Mouse (Mus musculus): ENCODE data around the gene Mst1r. TPM values are rescaled to one million over a fixed set of nuclear protein-coding genes. Genes with fewer than 3 reads are reported as not detected.
A peak's percentile ranks its signal among the peaks of the same experiment; 100 is the strongest.

Mst1r gene
- polyA plus RNA-seq, 1 experiment: 0.23 TPM

GRCm38 (mm10) chr9:107949184-107949921, 42.7 kb downstream of the Mst1r start:
- Histone ChIP-seq H3K4me3 (replicated peaks) (peak overlapping the region; percentile 5), H3K9me3 (no peaks in the 10 kb centered on the region), H3K27me3 (replicated peaks) (peaks cover 31% of the 10 kb centered on the region), H3K36me3 (replicated peaks; ENCODE audit: low read length) (peaks cover 7% of the 10 kb centered on the region), H3K4me1 (peaks cover 46% of the 10 kb centered on the region)
- TF ChIP-seq GATA1 (IDR thresholded peaks at IDR 0.05; ENCODE audit: borderline replicate concordance, low read length): no peak
- TF ChIP-seq FLI1 (IDR thresholded peaks at IDR 0.05; ENCODE audit: low read length): no peak

DNA sequence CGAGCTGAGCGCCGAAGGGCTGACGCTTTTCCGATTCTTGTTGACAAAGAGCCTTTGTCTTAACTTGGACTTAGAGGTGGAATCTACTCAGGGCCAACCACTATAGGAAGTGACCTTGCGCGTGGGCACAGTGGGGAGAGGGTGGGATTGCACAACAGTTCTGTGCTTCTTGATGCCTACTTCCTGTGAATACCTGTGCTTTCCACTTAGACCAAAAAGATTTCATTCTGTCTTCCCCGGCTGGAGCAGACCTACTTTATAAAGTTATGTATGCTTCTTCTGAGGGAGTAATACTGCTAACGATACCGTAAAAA, 43.2 kb downstream of the Mst1r start, which contains the start of gene Traip:
Gene Traip (plus strand): TSS at position 215 of the 314 bp plus-strand sequence.
- H3K4me1 ChIP-seq: peaks cover 46% of the 10 kb centered on the region
- no peaks in the 10 kb centered on the region for H3K9me3 ChIP-seq
- peaks cover 7% of the 10 kb centered on the region for H3K36me3 ChIP-seq (replicated peaks; ENCODE audit: low read length)
- peak within 1 kb of the TSS; percentile 99 for H3K4me3 ChIP-seq (replicated peaks)
- H3K27me3 ChIP-seq (replicated peaks): peaks cover 31% of the 10 kb centered on the region
- TF ChIP-seq GATA1 (IDR thresholded peaks at IDR 0.05; ENCODE audit: borderline replicate concordance, low read length) (no peak), FLI1 (IDR thresholded peaks at IDR 0.05; ENCODE audit: low read length) (no peak)

DNA sequence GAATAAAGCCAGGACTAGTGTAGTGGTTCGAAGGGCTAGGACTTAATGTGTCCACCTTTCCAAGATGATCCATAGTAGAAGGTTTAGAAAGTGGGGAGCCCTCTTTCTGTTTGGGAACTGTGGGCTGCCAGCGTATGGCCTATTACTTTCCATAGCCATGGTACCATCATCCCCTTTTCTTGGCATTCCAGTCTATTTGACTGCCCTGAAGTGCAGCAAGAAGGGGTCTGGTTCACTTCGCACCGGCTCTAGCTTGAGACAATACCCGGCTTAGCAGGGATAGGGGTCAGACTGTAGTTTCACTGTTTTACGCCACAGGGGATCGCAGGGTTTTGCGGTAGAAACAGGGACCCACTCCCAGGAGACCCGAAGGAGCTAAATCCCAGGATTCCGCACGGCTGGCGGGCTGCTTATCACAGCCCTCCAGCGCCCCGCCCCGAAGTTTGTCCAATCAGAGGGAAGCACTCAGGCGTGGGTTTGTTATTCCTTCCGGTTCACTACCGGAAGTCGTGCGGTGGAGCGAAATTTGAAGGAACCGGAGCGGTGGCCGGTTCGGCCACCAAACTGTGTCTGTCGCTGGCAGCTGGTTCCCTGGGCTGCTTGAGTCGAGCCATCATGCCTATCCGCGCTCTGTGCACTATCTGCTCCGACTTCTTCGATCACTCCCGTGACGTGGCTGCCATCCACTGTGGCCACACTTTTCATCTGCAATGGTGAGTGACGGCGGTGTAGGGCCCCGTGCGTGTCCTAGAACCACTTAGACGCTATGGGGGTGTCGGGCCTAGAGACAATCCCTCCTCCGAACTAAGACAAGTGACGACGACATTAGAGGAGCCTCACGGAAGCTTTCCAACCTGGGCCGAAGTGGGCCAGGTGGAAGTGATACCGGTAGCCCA, 44.0 kb downstream of the Mst1r start:
- Histone ChIP-seq H3K36me3 (replicated peaks; ENCODE audit: low read length) (peaks cover 13% of the 10 kb centered on the region), H3K9me3 (no peaks in the 10 kb centered on the region)

DNA sequence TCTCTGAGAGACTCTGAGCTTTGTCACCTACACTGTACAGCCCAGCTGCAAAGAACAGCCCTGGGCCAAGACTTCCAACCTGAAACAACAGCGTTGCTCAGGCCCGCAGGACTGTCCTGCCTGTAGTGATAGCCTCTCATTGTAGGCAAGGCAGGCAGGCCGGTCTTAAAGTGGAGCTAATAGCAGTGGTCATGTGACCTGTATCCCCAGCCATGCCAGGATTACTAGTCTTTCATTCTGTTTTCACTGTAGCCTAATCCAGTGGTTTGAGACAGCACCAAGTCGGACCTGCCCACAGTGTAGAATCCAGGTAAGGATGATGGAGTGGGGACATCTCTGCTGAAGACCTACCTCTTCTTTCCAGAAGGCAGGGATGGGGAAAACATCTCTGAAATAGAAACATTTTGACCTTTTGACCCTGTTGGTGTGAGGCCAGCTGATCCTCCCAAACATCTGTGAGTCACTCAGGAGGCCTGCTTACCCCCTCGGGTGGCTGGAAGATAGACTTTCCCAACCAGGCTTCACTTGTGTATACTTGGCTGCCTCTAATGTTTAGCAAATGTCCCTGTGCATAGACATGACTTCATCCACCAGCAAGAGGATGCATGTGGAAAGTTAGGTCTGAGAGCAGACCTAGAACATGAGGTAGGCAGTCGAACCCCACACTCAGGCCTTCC, 49.1 kb downstream of the Mst1r start:
- TF ChIP-seq FLI1 (IDR thresholded peaks at IDR 0.05; ENCODE audit: low read length): no peak
- TF ChIP-seq GATA1 (IDR thresholded peaks at IDR 0.05; ENCODE audit: borderline replicate concordance, low read length): no peak
- H3K4me3 ChIP-seq (replicated peaks): no peak overlapping the region
- no peaks in the 10 kb centered on the region for H3K9me3 ChIP-seq
- H3K36me3 ChIP-seq (replicated peaks; ENCODE audit: low read length): peaks cover 62% of the 10 kb centered on the region
- H3K4me1 ChIP-seq: peaks cover 23% of the 10 kb centered on the region
- H3K27me3 ChIP-seq (replicated peaks): no peaks in the 10 kb centered on the region

More for the DNA sequence above, 44.0 kb downstream of the Mst1r start:
- Histone ChIP-seq H3K4me1 (peaks cover 46% of the 10 kb centered on the region), H3K4me3 (replicated peaks) (peak overlapping the region; percentile 99), H3K27me3 (replicated peaks) (peaks cover 23% of the 10 kb centered on the region)
- TF ChIP-seq GATA1 (IDR thresholded peaks at IDR 0.05; ENCODE audit: borderline replicate concordance, low read length): peak; percentile 73; the same call in 1 of the 3 replicates
- peak; percentile 99; the same call in 1 of the 2 replicates for TF ChIP-seq FLI1 (IDR thresholded peaks at IDR 0.05; ENCODE audit: low read length)

GRCm38 (mm10) chr9:107957141-107957540, 50.5 kb downstream of the Mst1r start:
- no peaks in the 10 kb centered on the region for H3K27me3 ChIP-seq (replicated peaks)
- H3K4me3 ChIP-seq (replicated peaks): no peak overlapping the region
- H3K4me1 ChIP-seq: peaks cover 22% of the 10 kb centered on the region
- no peaks in the 10 kb centered on the region for H3K9me3 ChIP-seq
- TF ChIP-seq GATA1 (IDR thresholded peaks at IDR 0.05; ENCODE audit: borderline replicate concordance, low read length): no peak
- TF ChIP-seq FLI1 (IDR thresholded peaks at IDR 0.05; ENCODE audit: low read length): no peak
- H3K36me3 ChIP-seq (replicated peaks; ENCODE audit: low read length): peaks cover 76% of the 10 kb centered on the region

DNA sequence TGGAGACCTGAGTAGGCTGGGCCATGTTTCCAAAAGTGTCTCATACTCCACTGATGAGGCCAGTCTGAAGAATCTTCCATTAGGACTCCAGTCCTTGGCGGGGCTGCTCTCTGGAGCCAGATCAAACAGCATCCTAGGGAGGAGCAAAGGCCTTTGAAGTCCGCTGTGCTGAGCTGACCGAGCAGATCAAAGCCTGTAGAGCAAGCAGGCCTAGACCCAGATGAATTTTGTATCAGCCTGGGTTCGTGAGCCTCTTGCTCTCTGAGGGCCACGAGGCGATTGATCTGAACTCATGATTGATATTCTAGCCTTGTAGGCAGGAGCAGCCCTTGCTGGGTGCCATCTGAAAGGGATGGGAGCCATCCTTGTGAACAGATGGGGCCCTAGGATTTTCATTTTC, 53.2 kb downstream of the Mst1r start:
- Histone ChIP-seq H3K4me3 (replicated peaks) (no peak overlapping the region), H3K9me3 (no peaks in the 10 kb centered on the region), H3K27me3 (replicated peaks) (no peaks in the 10 kb centered on the region), H3K36me3 (replicated peaks; ENCODE audit: low read length) (peaks cover 89% of the 10 kb centered on the region), H3K4me1 (peaks cover 39% of the 10 kb centered on the region)
- no peak for TF ChIP-seq FLI1 (IDR thresholded peaks at IDR 0.05; ENCODE audit: low read length)
- no peak for TF ChIP-seq GATA1 (IDR thresholded peaks at IDR 0.05; ENCODE audit: borderline replicate concordance, low read length)

DNA sequence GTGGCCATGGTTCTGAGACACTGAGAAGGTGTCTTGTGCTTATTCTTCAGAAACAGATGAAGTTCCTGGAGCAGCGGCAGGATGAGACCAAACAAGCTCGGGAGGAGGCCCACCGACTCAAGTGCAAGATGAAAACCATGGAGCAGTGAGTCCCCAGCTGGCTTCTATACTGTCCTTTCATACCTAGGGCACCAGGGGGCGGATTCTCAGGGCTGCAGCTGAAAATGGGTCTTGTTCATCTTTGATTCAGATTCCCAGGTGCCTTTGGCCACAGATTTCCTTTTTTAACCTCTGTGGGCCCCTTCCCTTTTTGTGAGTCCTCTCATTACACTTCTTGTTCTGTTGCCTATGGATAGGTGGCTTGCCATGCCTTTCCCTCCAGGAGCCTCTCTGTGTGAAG, 54.3 kb downstream of the Mst1r start:
- H3K36me3 ChIP-seq (replicated peaks; ENCODE audit: low read length): peaks cover 89% of the 10 kb centered on the region

DNA sequence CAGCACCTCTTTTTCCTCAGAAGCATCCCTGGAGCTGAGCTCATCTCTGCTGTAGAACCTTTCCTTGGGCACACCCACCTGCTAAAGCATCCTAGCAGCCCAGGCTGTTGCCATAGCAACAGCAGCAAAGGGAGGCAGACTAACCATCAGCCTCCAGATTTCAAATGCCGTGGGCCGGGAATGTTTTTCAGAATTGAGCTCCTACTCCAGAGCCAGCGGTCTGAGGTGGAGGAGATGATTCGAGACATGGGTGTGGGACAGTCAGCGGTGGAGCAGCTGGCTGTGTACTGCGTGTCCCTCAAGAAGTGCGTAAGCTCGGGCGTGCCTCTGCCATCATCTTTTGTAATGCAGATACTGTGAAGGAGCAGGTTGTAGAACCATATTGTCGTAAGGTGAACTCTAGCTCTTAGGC, 54.7 kb downstream of the Mst1r start:
- Histone ChIP-seq H3K36me3 (replicated peaks; ENCODE audit: low read length) (peaks cover 87% of the 10 kb centered on the region), H3K4me3 (replicated peaks) (no peak overlapping the region), H3K9me3 (no peaks in the 10 kb centered on the region), H3K27me3 (replicated peaks) (no peaks in the 10 kb centered on the region), H3K4me1 (peaks cover 53% of the 10 kb centered on the region)
- TF ChIP-seq GATA1 (IDR thresholded peaks at IDR 0.05; ENCODE audit: borderline replicate concordance, low read length) (no peak), FLI1 (IDR thresholded peaks at IDR 0.05; ENCODE audit: low read length) (no peak)

More for the DNA sequence above, 54.3 kb downstream of the Mst1r start:
- Histone ChIP-seq H3K4me3 (replicated peaks) (no peak overlapping the region), H3K27me3 (replicated peaks) (no peaks in the 10 kb centered on the region), H3K9me3 (no peaks in the 10 kb centered on the region), H3K4me1 (peaks cover 49% of the 10 kb centered on the region)
- TF ChIP-seq GATA1 (IDR thresholded peaks at IDR 0.05; ENCODE audit: borderline replicate concordance, low read length) (no peak), FLI1 (IDR thresholded peaks at IDR 0.05; ENCODE audit: low read length) (no peak)

- peaks cover 88% of the 10 kb centered on the region for H3K36me3 ChIP-seq (replicated peaks; ENCODE audit: low read length)
- no peak for TF ChIP-seq GATA1 (IDR thresholded peaks at IDR 0.05; ENCODE audit: borderline replicate concordance, low read length)
- TF ChIP-seq FLI1 (IDR thresholded peaks at IDR 0.05; ENCODE audit: low read length): no peak
- no peaks in the 10 kb centered on the region for H3K9me3 ChIP-seq
- no peaks in the 10 kb centered on the region for H3K27me3 ChIP-seq (replicated peaks)
- peaks cover 59% of the 10 kb centered on the region for H3K4me1 ChIP-seq
- no peak overlapping the region for H3K4me3 ChIP-seq (replicated peaks)
Measured at GRCm38 (mm10) chr9:107961881-107962280, 55.2 kb downstream of the Mst1r start.
